Comparison of ENCODE assay signal across 11 mouse cellular contexts in genomic region chr8:45737266-45737665, GRCm38 (mm10).
"Had no signal": no experiment of that assay in that cellular context is flagged by ENCODE, and none has a peak within 500 bp of the region (broad histone marks: within the 10 kb centered on the region; RNA-seq: fewer than 3 reads in every experiment).

No protein-coding gene starts in this region.

- H3K9ac ChIP-seq: limb, embryonic 15.5 days; liver, embryonic 13.5 days; liver, postnatal 0 days; lung, embryonic 15.5 days; midbrain, embryonic 13.5 days had no signal

- H3K4me1 ChIP-seq: limb, embryonic 15.5 days; liver, embryonic 13.5 days; lung, embryonic 15.5 days had no signal

- H3K4me3 ChIP-seq: limb, embryonic 15.5 days; liver, embryonic 13.5 days; lung, embryonic 15.5 days; midbrain, embryonic 13.5 days had no signal

- H3K9me3 ChIP-seq: limb, embryonic 15.5 days; liver, embryonic 13.5 days; lung, embryonic 15.5 days; midbrain, embryonic 13.5 days had no signal

- H3K4me2 ChIP-seq: limb, embryonic 15.5 days; liver, embryonic 13.5 days; lung, embryonic 15.5 days; midbrain, embryonic 13.5 days had no signal

- H3K27me3 ChIP-seq: limb, embryonic 15.5 days; liver, embryonic 13.5 days; lung, embryonic 15.5 days; midbrain, embryonic 13.5 days had no signal

- DNase-seq: kidney, postnatal 25 days; layer of hippocampus, adult 9-11 months; layer of hippocampus, postnatal 36 days; liver, embryonic 13.5 days; liver, postnatal 0 days; right cerebral cortex, adult 18-20 months; thymus, postnatal 4 days had no signal

- H3K27ac ChIP-seq: limb, embryonic 15.5 days; liver, embryonic 13.5 days; lung, embryonic 15.5 days; midbrain, embryonic 13.5 days; stomach, postnatal 0 days had no signal

- H3K36me3 ChIP-seq: limb, embryonic 15.5 days; liver, embryonic 13.5 days; lung, embryonic 15.5 days had no signal

- ATAC-seq: liver, postnatal 0 days; midbrain, embryonic 13.5 days had no signal
